Mouse (Mus musculus): ENCODE results near the gene Cpm. TPM values are rescaled to one million over a fixed set of nuclear protein-coding genes. Genes with fewer than 3 reads are reported as not detected.

Gene Cpm
- polyA plus RNA-seq, 1 experiment from 2014 or later: 83.7 TPM

GRCm38 (mm10) chr10:117672693-117673092 is 43.4 kb downstream of the Cpm start:
- Histone ChIP-seq H3K9me3 (ENCODE audit: control insufficient read depth, low read length) (no peaks in the 10 kb centered on the region), H3K27ac (ENCODE audit: low read length) (peak overlapping the region; percentile 23; the same call in 1 of the 2 replicates), H3K4me1 (replicated peaks; ENCODE audit: control insufficient read depth, insufficient read depth, low read length) (peaks cover 26% of the 10 kb centered on the region), H3K9ac (ENCODE audit: low read length) (no peak overlapping the region), H3K36me3 (ENCODE audit: control insufficient read depth, insufficient read depth, low read length) (no peaks in the 10 kb centered on the region), H3K4me2 (ENCODE audit: low read depth, low read length) (no peak overlapping the region), H3K27me3 (ENCODE audit: control insufficient read depth, insufficient read depth, low read depth, low read length) (no peaks in the 10 kb centered on the region), H3K4me3 (ENCODE audit: low read length) (no peak overlapping the region)
- peak; percentile 53; the same call in 1 of the 2 replicates for ATAC-seq (ENCODE audit: low read depth)
- WGBS: 23% methylated on average over 7 of the region's 7 CpGs

DNA sequence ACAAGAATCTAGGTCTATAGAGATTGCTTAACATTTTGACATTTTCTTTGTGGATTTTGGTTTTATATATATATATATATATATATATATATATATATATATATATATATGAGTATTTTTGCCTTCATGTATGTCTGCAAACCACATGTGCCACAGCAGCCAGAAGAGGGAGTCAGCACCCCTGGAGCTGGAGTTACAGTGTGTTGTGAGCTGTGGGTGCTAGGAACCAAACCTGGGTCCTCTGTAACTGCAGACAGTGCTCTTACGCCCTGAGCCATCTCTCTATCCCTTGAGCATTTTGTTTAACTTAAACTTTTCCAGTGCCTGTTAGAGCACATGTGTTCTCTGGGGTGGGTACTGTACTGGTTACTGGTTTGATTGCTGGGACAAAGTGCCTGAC is 44.6 kb downstream of the Cpm start:
- Histone ChIP-seq H3K4me2 (ENCODE audit: low read depth, low read length) (no peak overlapping the region), H3K27ac (ENCODE audit: low read length) (no peak overlapping the region), H3K36me3 (ENCODE audit: control insufficient read depth, insufficient read depth, low read length) (no peaks in the 10 kb centered on the region), H3K4me1 (replicated peaks; ENCODE audit: control insufficient read depth, insufficient read depth, low read length) (peaks cover 26% of the 10 kb centered on the region), H3K9ac (ENCODE audit: low read length) (no peak overlapping the region), H3K27me3 (ENCODE audit: control insufficient read depth, insufficient read depth, low read depth, low read length) (no peaks in the 10 kb centered on the region), H3K4me3 (ENCODE audit: low read length) (no peak overlapping the region), H3K9me3 (ENCODE audit: control insufficient read depth, low read length) (no peaks in the 10 kb centered on the region)
- WGBS: 100% methylated on average over 1 of the region's 1 CpGs
- ATAC-seq (ENCODE audit: low read depth): no peak

DNA sequence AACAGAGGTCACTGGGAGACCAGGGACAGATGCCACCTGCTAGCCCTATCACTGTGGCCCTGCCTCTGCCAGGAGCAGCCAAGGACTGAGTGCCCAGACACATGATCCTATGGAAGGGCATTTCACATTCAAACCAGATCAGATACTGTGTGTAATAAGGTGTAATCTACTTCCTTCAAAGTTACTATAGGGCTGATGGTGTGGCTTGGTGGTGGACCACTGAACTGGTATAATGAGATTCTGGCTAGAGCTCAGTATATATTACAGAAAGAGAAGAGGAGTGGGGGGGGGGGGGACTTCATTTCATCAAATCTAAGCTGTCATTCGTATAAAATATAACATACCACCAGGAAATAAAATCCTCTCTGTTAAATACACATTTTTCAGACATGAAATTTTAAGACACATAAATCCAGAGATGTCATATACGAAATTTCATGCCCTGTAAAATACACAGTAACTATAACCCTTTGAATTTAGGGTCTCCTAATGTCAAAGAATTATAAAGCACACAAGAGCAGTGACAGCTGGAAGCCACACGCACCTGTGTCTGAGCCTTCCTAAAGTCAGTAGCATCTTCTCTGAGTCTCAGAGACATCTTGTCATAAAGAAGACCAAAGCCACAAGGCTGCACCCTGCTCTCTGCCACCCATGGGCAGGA is 45.2 kb downstream of the Cpm start:
- ATAC-seq (ENCODE audit: low read depth): no peak

GRCm38 (mm10) chr10:117675096-117676035 is 46.1 kb downstream of the Cpm start:
- Histone ChIP-seq H3K36me3 (ENCODE audit: control insufficient read depth, insufficient read depth, low read length) (no peaks in the 10 kb centered on the region), H3K27ac (ENCODE audit: low read length) (no peak overlapping the region), H3K27me3 (ENCODE audit: control insufficient read depth, insufficient read depth, low read depth, low read length) (no peaks in the 10 kb centered on the region), H3K9ac (ENCODE audit: low read length) (no peak overlapping the region), H3K9me3 (ENCODE audit: control insufficient read depth, low read length) (no peaks in the 10 kb centered on the region), H3K4me1 (replicated peaks; ENCODE audit: control insufficient read depth, insufficient read depth, low read length) (peaks cover 20% of the 10 kb centered on the region), H3K4me2 (ENCODE audit: low read depth, low read length) (peak overlapping the region; percentile 57), H3K4me3 (ENCODE audit: low read length) (peak overlapping the region; percentile 18)
- WGBS: 34% methylated on average over 20 of the region's 20 CpGs
- ATAC-seq (ENCODE audit: low read depth): peak; percentile 42

More for the DNA sequence above, 45.2 kb downstream of the Cpm start:
- Histone ChIP-seq H3K36me3 (ENCODE audit: control insufficient read depth, insufficient read depth, low read length) (no peaks in the 10 kb centered on the region), H3K27ac (ENCODE audit: low read length) (no peak overlapping the region), H3K4me1 (replicated peaks; ENCODE audit: control insufficient read depth, insufficient read depth, low read length) (peaks cover 24% of the 10 kb centered on the region), H3K9me3 (ENCODE audit: control insufficient read depth, low read length) (no peaks in the 10 kb centered on the region), H3K4me3 (ENCODE audit: low read length) (no peak overlapping the region), H3K4me2 (ENCODE audit: low read depth, low read length) (no peak overlapping the region), H3K27me3 (ENCODE audit: control insufficient read depth, insufficient read depth, low read depth, low read length) (no peaks in the 10 kb centered on the region), H3K9ac (ENCODE audit: low read length) (no peak overlapping the region)
- WGBS: 77% methylated on average over 3 of the region's 3 CpGs

DNA sequence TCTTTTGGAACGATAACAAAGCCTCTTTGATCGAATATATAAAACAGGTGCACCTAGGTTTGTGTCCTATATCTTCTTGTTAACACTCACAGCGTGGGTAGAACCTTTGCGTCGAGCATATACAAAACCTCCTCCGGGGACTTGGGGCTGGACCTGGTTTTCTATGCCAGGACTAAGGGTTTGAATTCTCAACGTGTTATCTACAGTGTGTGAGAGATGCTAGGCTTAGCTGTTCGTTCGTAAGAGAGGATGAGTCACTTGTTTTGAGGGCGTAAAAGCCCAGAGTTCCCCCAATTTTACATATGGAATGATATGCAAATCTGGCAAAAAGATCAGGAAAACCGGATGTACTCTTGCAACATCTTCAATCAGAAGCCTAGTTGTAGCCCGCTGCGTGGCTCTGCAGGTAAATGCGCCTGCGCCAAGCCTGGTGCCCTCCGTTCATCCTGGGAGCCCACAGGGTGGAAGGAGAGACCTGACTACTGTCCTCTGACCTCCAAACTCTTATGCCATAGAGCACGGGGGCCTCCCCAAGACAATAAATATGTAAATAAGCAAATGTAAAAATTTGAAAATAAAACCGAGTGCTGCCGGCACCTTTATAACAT is 46.8 kb downstream of the Cpm start:
- H3K4me1 ChIP-seq (replicated peaks; ENCODE audit: control insufficient read depth, insufficient read depth, low read length): peaks cover 20% of the 10 kb centered on the region
- ATAC-seq (ENCODE audit: low read depth): no peak
- H3K9me3 ChIP-seq (ENCODE audit: control insufficient read depth, low read length): no peaks in the 10 kb centered on the region
- H3K27me3 ChIP-seq (ENCODE audit: control insufficient read depth, insufficient read depth, low read depth, low read length): no peaks in the 10 kb centered on the region
- peak overlapping the region; percentile 57 for H3K4me2 ChIP-seq (ENCODE audit: low read depth, low read length)
- H3K4me3 ChIP-seq (ENCODE audit: low read length): peak overlapping the region; percentile 18
- no peak overlapping the region for H3K27ac ChIP-seq (ENCODE audit: low read length)
- WGBS: 47% methylated on average over 19 of the region's 19 CpGs
- no peak overlapping the region for H3K9ac ChIP-seq (ENCODE audit: low read length)
- H3K36me3 ChIP-seq (ENCODE audit: control insufficient read depth, insufficient read depth, low read length): no peaks in the 10 kb centered on the region

DNA sequence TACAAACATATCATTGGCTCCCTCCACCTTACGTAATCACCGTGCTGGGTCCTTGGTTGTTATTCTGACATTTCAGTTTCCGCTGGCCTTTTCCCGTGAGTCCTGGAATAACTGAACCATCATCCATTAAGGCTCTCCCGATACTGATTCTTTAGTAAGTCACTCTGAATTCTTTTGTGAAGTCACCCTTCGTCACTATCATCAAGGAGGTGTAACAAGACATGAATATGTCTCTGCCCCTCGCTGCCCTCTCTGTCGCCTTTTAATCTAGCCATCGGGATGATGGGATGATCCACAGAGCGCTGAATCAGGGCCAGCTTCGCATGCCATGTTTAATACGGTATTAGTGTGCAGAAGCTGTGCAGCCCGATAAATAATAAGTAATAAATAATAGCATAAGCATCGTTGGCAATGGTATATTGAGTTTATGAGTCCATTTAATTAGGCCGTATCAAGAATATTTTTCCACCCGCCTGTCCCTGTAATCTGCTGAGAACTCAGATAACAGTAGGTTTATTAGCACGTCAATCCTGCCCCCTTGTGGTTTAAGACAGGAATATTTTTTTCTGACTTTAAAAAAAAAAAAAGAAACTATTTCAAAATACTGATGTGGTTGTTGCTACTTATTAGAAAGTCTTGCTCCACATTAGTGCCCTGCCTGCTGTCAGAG is 47.5 kb downstream of the Cpm start:
- Histone ChIP-seq H3K27me3 (ENCODE audit: control insufficient read depth, insufficient read depth, low read depth, low read length) (no peaks in the 10 kb centered on the region), H3K9ac (ENCODE audit: low read length) (no peak overlapping the region), H3K4me3 (ENCODE audit: low read length) (peak overlapping the region; percentile 18; the same call in 1 of the 2 replicates), H3K36me3 (ENCODE audit: control insufficient read depth, insufficient read depth, low read length) (no peaks in the 10 kb centered on the region), H3K9me3 (ENCODE audit: control insufficient read depth, low read length) (no peaks in the 10 kb centered on the region), H3K27ac (ENCODE audit: low read length) (no peak overlapping the region), H3K4me1 (replicated peaks; ENCODE audit: control insufficient read depth, insufficient read depth, low read length) (peaks cover 20% of the 10 kb centered on the region), H3K4me2 (ENCODE audit: low read depth, low read length) (peak overlapping the region; percentile 57)
- ATAC-seq (ENCODE audit: low read depth): no peak
- 35% methylated on average over 17 of the region's 17 CpGs for WGBS

DNA sequence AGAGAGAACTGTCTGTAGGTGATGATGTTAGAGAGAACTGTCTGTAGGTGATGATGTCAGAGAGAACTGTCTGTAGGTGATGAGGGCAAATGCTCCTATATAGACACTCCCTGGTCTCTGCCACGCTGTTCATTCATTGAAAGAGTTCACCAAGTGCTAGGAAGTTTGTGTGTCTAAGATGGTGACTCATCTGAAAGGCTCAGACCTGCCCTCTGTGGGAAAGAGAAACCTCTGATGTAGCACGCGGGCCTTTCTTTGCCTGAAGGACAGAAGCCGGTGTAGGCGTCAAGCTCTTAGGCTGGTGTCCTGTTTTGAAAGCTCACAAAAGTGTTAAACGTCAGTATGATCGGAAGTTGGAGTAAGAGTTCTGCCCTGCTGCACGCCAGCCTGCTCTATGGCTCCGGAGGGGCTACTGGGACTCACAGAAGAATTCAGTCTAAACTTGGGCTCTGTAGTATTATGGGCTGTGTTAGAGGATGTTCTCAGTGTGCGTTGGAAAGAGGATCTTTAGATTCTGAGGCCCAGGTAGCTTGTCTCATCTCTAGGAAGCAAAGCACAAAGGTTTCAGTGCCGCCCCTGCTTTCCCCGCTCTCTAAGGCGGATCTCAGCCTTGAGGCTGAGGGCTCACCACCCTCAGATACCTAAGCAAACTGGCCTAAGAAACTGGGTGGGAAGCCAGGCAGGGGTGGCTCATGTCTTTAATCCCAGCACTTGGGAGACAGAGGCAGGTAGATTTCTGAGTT is 48.4 kb downstream of the Cpm start:
- Histone ChIP-seq H3K9me3 (ENCODE audit: control insufficient read depth, low read length) (no peaks in the 10 kb centered on the region), H3K4me1 (replicated peaks; ENCODE audit: control insufficient read depth, insufficient read depth, low read length) (peaks cover 15% of the 10 kb centered on the region), H3K4me2 (ENCODE audit: low read depth, low read length) (no peak overlapping the region), H3K9ac (ENCODE audit: low read length) (no peak overlapping the region), H3K27me3 (ENCODE audit: control insufficient read depth, insufficient read depth, low read depth, low read length) (no peaks in the 10 kb centered on the region), H3K4me3 (ENCODE audit: low read length) (no peak overlapping the region), H3K36me3 (ENCODE audit: control insufficient read depth, insufficient read depth, low read length) (no peaks in the 10 kb centered on the region), H3K27ac (ENCODE audit: low read length) (no peak overlapping the region)
- ATAC-seq (ENCODE audit: low read depth): no peak
- WGBS: 70% methylated on average over 13 of the region's 13 CpGs

DNA sequence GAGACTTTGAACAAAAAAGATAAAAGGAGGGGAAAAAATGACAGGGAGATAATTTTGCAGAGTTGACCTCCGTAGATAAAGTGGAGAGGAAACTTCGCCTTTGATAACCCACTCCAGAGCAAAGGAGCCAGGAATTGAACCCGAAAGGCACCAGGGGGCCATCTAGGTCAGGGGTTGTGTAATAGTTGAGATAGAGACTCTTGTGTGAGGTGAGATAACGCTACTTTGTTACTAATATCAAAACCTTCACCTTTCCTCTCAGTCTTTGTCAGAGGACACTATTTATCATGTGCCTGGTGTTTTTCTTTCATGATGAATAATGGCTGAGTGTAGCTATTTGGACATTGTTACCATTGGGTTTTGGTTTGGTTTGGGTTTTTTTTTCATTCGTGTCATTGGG is 49.1 kb downstream of the Cpm start:
- no peaks in the 10 kb centered on the region for H3K9me3 ChIP-seq (ENCODE audit: control insufficient read depth, low read length)
- H3K4me3 ChIP-seq (ENCODE audit: low read length): no peak overlapping the region
- no peak for ATAC-seq (ENCODE audit: low read depth)
- no peak overlapping the region for H3K4me2 ChIP-seq (ENCODE audit: low read depth, low read length)
- H3K4me1 ChIP-seq (replicated peaks; ENCODE audit: control insufficient read depth, insufficient read depth, low read length): peaks cover 15% of the 10 kb centered on the region
- no peaks in the 10 kb centered on the region for H3K36me3 ChIP-seq (ENCODE audit: control insufficient read depth, insufficient read depth, low read length)
- no peak overlapping the region for H3K27ac ChIP-seq (ENCODE audit: low read length)
- 42% methylated on average over 5 of the region's 5 CpGs for WGBS
- H3K9ac ChIP-seq (ENCODE audit: low read length): no peak overlapping the region
- no peaks in the 10 kb centered on the region for H3K27me3 ChIP-seq (ENCODE audit: control insufficient read depth, insufficient read depth, low read depth, low read length)

All from lung, embryonic 16.5 days (tissue).